Mouse (Mus musculus) frontal cortex, postnatal 36 days (tissue): Measurements from ENCODE around the gene Hoga1.

ENCODE experiments used
- DNase-seq, 2 experiments: peaks; one replicate each; pipeline ENCODE4 v3.0.0; 2022; ENCODE audit warnings: low spot score in 2 of 2

The Hoga1 gene

GRCm38 (mm10) chr19:42021681-42022541 is 23.5 kb upstream of the Hoga1 start:
- DNase-seq: no peak

- DNase-seq: no peak
Observed at GRCm38 (mm10) chr19:42022542-42022848, 22.9 kb upstream of the Hoga1 start.

GRCm38 (mm10) chr19:42026158-42026557 is 19.3 kb upstream of the Hoga1 start:
- peak; percentile 80 to 86 for DNase-seq

GRCm38 (mm10) chr19:42031112-42031511 is 14.3 kb upstream of the Hoga1 start:
- no peak for DNase-seq

- DNase-seq: no peak
Observed at GRCm38 (mm10) chr19:42033611-42034010, 11.8 kb upstream of the Hoga1 start.

- DNase-seq: no peak
Observed at GRCm38 (mm10) chr19:42034146-42034775, 11.1 kb upstream of the Hoga1 start.

GRCm38 (mm10) chr19:42034881-42035455 is 10.4 kb upstream of the Hoga1 start:
- DNase-seq: no peak

GRCm38 (mm10) chr19:42035456-42036248 is 9.8 kb upstream of the Hoga1 start, which contains the start of gene Ankrd2:
Gene Ankrd2, plus strand, starts transcription at chr19:42036000.
- peak; percentile 64 to 74 for DNase-seq

GRCm38 (mm10) chr19:42036357-42036756 is 9.1 kb upstream of the Hoga1 start:
- no peak for DNase-seq

GRCm38 (mm10) chr19:42037167-42037702 is 8.2 kb upstream of the Hoga1 start:
- DNase-seq: no peak

- DNase-seq: no peak
Observed at GRCm38 (mm10) chr19:42038310-42038709, 7.1 kb upstream of the Hoga1 start.

GRCm38 (mm10) chr19:42043988-42044387 is 1.4 kb upstream of the Hoga1 start:
- DNase-seq: no peak

- DNase-seq: no peak
Observed at GRCm38 (mm10) chr19:42050251-42050650, 4.8 kb downstream of the Hoga1 start.

- no peak for DNase-seq
Observed at GRCm38 (mm10) chr19:42051351-42051750, 5.9 kb downstream of the Hoga1 start.

GRCm38 (mm10) chr19:42051948-42052347 is 6.5 kb downstream of the Hoga1 start, which contains the start of gene 4933411K16Rik:
Gene 4933411K16Rik, plus strand, starts transcription at chr19:42052248.
- DNase-seq: no peak

GRCm38 (mm10) chr19:42054255-42054654 is 8.8 kb downstream of the Hoga1 start:
- no peak for DNase-seq

GRCm38 (mm10) chr19:42055881-42056280 is 10.5 kb downstream of the Hoga1 start:
- no peak for DNase-seq

- DNase-seq: no peak
Observed at GRCm38 (mm10) chr19:42056719-42057409, 11.5 kb downstream of the Hoga1 start.

- no peak for DNase-seq
Observed at GRCm38 (mm10) chr19:42058426-42058825, 13.0 kb downstream of the Hoga1 start.

- DNase-seq: no peak
Observed at GRCm38 (mm10) chr19:42061443-42061842, 16.0 kb downstream of the Hoga1 start.
